Mouse (Mus musculus): Measurements from ENCODE around the gene Dhx16.

The Dhx16 gene

GRCm38 (mm10) chr17:35896781-35897643 is 17.4 kb downstream of the Dhx16 start, which contains the start of gene 2310061I04Rik:
Gene 2310061I04Rik (minus strand): TSS chr17:35897431.
- DNase-seq (ENCODE audit: low spot score), result peak; percentile 89

- no peak for DNase-seq (ENCODE audit: low spot score)
Measured at GRCm38 (mm10) chr17:35897644-35898573, 18.3 kb downstream of the Dhx16 start.

GRCm38 (mm10) chr17:35900636-35901035 is 21.0 kb downstream of the Dhx16 start:
- no peak for DNase-seq (ENCODE audit: low spot score)

GRCm38 (mm10) chr17:35903343-35903991 is 23.8 kb downstream of the Dhx16 start:
- no peak for DNase-seq (ENCODE audit: low spot score)

GRCm38 (mm10) chr17:35903992-35904355 is 24.4 kb downstream of the Dhx16 start:
- DNase-seq (ENCODE audit: low spot score), result no peak

GRCm38 (mm10) chr17:35905587-35905986 is 26.0 kb downstream of the Dhx16 start:
- DNase-seq (ENCODE audit: low spot score), result no peak

- DNase-seq (ENCODE audit: low spot score), result no peak
Measured at GRCm38 (mm10) chr17:35907609-35908008, 28.0 kb downstream of the Dhx16 start.

GRCm38 (mm10) chr17:35909186-35909918 is 29.7 kb downstream of the Dhx16 start:
- DNase-seq (ENCODE audit: low spot score), result no peak

- peak; percentile 97 for DNase-seq (ENCODE audit: low spot score)
Measured at GRCm38 (mm10) chr17:35909919-35910369, 30.3 kb downstream of the Dhx16 start, which contains the start of gene Atat1. Gene Atat1 (minus strand): TSS chr17:35910075.

- no peak for DNase-seq (ENCODE audit: low spot score)
Measured at GRCm38 (mm10) chr17:35914975-35915374, 35.4 kb downstream of the Dhx16 start.

- DNase-seq (ENCODE audit: low spot score), result peak; percentile 41
Measured at GRCm38 (mm10) chr17:35915538-35916296, 36.1 kb downstream of the Dhx16 start.

GRCm38 (mm10) chr17:35916297-35917142 is 36.9 kb downstream of the Dhx16 start, which contains the start of the genes Mrps18b and Ppp1r10:
Gene Mrps18b (minus strand): TSS chr17:35916389.
Gene Ppp1r10 (plus strand): TSS chr17:35916434.
- DNase-seq (ENCODE audit: low spot score), result peak; percentile 99

- DNase-seq (ENCODE audit: low spot score), result peak; percentile 30
Measured at GRCm38 (mm10) chr17:35917143-35917462, 37.5 kb downstream of the Dhx16 start.

- peak; percentile 38 for DNase-seq (ENCODE audit: low spot score)
Measured at GRCm38 (mm10) chr17:35917463-35918251, 38.0 kb downstream of the Dhx16 start.

- peak; percentile 32 for DNase-seq (ENCODE audit: low spot score)
Measured at GRCm38 (mm10) chr17:35918276-35919059, 38.8 kb downstream of the Dhx16 start.

GRCm38 (mm10) chr17:35919060-35919715 is 39.6 kb downstream of the Dhx16 start:
- DNase-seq (ENCODE audit: low spot score), result peak; percentile 97

GRCm38 (mm10) chr17:35919864-35920301 is 40.3 kb downstream of the Dhx16 start:
- no peak for DNase-seq (ENCODE audit: low spot score)

Measured in urinary bladder, postnatal 14 days (tissue).